Mouse (Mus musculus): ENCODE results near the gene Trappc13. TPM values are rescaled to one million over a fixed set of nuclear protein-coding genes. Genes with fewer than 3 reads are reported as not detected.

The Trappc13 gene
- polyA plus RNA-seq, 1 experiment = 18.8 TPM

DNA sequence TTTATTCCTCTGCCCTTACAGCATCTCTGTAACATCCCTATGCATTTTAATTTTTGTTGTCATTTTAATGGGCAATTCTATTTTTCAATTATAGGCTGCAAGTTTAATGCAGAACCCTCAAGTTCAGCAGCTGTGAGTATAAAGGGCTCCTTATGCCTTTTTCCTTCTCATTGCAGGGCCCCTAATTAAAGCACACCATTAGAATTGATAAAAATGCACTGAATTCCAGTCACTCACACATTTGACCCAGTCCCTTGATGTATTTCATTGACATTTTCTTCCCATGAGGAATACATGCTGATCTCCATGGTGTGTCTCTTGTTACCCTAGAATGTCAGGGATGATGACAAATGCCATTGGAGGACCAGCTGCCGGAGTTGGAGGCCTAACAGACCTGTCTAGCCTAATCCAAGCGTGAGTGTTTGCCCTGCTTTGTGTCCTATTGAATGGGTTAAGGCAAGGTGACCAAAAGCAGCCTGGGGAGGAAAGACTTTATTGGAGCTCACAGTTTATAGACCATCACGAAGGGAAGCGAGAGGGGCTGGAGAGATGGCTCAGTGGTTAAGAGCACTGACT is 43.7 kb downstream of the Trappc13 start:
- TF ChIP-seq CTCF (IDR thresholded peaks at IDR 0.05; ENCODE audit: control insufficient read depth, insufficient read depth, low read length) = no peak
- no peak for TF ChIP-seq POLR2A (IDR thresholded peaks at IDR 0.05; ENCODE audit: borderline replicate concordance, control insufficient read depth, low read depth, low read length)
- no peaks in the 10 kb centered on the region for H3K4me1 ChIP-seq (ENCODE audit: control insufficient read depth, insufficient read depth, low read length)
- H3K27ac ChIP-seq (ENCODE audit: control insufficient read depth, insufficient read depth, low read depth, low read length, poor library complexity) = no peak overlapping the region
- no peak overlapping the region for H3K4me3 ChIP-seq (replicated peaks; ENCODE audit: control insufficient read depth, low read depth, low read length)
- WGBS = 88% methylated on average over 4 of the region's 4 CpGs

DNA sequence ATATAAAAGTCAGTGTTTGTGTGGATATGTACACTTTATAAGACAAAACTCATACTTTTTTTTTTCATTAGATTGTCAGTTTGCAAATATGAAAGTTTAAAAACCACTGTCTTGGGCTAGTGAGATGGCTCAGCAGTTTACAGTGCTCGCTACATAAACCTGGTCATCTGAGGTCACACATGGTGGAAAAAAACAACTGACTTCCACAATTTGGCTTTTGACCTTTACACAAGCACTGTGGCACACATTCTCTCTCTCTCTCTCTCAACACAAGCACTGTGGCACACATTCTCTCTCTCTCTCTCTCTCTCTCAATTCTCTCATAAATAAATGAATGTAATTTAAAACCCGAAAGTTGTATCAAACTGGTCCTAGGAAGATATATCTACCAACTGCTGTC is 45.7 kb downstream of the Trappc13 start:
- no peak overlapping the region for H3K27ac ChIP-seq (ENCODE audit: control insufficient read depth, insufficient read depth, low read depth, low read length, poor library complexity)
- H3K4me3 ChIP-seq (replicated peaks; ENCODE audit: control insufficient read depth, low read depth, low read length) = no peak overlapping the region
- 73% methylated on average over 2 of the region's 2 CpGs for WGBS
- H3K4me1 ChIP-seq (ENCODE audit: control insufficient read depth, insufficient read depth, low read length) = no peaks in the 10 kb centered on the region
- no peak for TF ChIP-seq CTCF (IDR thresholded peaks at IDR 0.05; ENCODE audit: control insufficient read depth, insufficient read depth, low read length)
- no peak for TF ChIP-seq POLR2A (IDR thresholded peaks at IDR 0.05; ENCODE audit: borderline replicate concordance, control insufficient read depth, low read depth, low read length)

DNA sequence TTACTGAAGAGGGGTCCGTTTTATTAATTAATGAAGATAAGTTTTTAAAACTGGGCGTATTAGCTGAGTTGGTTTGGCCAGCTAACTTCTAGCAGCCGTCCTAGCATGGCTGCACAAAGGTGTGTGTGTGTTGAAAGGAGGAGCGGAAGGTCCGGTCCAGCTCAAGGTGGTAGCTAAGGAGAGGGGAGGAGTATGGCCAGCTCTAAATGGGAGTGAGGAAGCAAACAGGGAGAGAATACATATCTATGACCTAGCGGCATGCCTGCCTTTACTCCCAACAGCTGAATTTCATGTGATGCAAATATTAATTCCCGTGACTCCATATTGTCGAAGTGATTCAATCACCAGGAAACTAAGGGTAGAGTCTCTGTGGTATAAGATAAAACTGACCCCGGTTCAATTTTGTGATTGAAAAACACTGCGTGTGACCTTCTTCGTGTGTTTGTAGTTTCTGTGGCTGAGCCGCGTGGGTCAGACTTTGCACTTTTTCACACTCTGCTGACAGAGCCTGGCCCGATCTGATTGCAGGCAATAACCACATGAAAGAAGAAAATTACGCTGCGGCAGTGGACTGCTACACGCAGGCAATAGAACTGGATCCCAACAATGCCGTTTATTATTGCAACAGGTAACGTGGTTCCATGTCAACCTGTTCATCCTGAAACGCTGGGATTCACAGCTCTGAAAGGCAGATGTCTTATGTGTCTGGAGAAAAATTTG is 54.4 kb downstream of the Trappc13 start:
- no peak overlapping the region for H3K4me3 ChIP-seq (replicated peaks; ENCODE audit: control insufficient read depth, low read depth, low read length)
- TF ChIP-seq POLR2A (IDR thresholded peaks at IDR 0.05; ENCODE audit: borderline replicate concordance, control insufficient read depth, low read depth, low read length) (no peak), CTCF (IDR thresholded peaks at IDR 0.05; ENCODE audit: control insufficient read depth, insufficient read depth, low read length) (no peak)
- no peaks in the 10 kb centered on the region for H3K4me1 ChIP-seq (ENCODE audit: control insufficient read depth, insufficient read depth, low read length)
- H3K27ac ChIP-seq (ENCODE audit: control insufficient read depth, insufficient read depth, low read depth, low read length, poor library complexity) = no peak overlapping the region
- 84% methylated on average over 20 of the region's 20 CpGs for WGBS

DNA sequence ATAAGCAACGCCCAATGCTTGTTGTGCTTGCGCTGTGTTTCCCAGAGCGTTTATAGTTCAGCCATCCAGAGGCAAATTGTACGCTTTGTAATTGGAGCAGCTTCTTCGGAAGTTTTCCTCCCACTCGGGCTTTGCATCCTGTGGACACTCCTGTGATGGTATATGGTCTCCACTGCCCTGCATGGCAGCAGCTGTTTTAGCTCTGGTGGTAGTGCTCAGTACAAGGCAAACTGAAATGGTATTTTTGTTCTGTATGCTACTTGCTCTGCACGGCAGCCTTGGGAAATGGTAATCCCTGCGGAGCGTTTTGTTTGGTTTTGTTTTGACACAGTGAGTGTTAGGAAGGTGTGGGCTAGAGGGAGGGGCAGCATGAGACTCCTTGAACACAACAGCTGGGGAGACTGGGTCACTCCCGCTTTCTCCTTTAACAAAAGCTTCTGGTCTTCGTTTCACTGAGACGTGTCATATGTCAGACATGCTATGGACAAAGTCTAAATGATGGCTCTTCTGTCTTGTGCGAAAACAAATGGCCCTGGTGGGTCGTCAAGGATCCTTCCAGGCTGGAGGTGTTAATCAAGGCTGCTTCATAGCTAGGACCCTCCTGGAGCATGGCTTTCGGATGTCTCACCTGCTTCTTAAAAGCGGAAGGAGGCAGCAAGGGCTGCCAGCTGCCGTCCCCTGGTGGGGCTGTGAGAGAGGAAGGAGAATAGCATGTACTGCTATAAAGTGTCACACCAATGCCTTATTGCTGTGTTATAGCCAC is 56.0 kb downstream of the Trappc13 start:
- H3K4me3 ChIP-seq (replicated peaks; ENCODE audit: control insufficient read depth, low read depth, low read length) = no peak overlapping the region
- no peaks in the 10 kb centered on the region for H3K4me1 ChIP-seq (ENCODE audit: control insufficient read depth, insufficient read depth, low read length)
- TF ChIP-seq CTCF (IDR thresholded peaks at IDR 0.05; ENCODE audit: control insufficient read depth, insufficient read depth, low read length) (no peak), POLR2A (IDR thresholded peaks at IDR 0.05; ENCODE audit: borderline replicate concordance, control insufficient read depth, low read depth, low read length) (no peak)
- WGBS = 78% methylated on average over 17 of the region's 17 CpGs
- H3K27ac ChIP-seq (ENCODE audit: control insufficient read depth, insufficient read depth, low read depth, low read length, poor library complexity) = no peak overlapping the region

DNA sequence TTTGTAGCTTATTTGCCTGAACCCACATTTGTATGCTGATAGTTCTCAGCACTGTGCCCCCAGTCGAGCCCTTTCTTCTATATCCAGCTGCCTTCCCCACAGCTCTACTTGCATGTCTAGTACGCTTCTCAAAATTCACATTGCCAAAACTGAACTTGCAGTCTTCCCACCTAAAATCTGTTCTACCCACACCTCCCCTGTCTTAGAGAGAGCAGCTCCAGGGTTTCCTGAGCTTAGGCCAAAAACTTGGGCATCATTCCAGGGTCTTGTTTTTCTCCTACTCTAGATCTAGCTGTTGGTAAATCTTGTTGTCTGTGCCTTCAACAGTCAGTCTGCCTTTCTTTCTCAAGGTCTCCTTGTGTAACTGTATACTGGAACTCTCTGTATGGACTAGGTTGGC is 63.4 kb downstream of the Trappc13 start:
- H3K4me1 ChIP-seq (ENCODE audit: control insufficient read depth, insufficient read depth, low read length) = no peaks in the 10 kb centered on the region
- 84% methylated on average over 2 of the region's 2 CpGs for WGBS
- no peak for TF ChIP-seq POLR2A (IDR thresholded peaks at IDR 0.05; ENCODE audit: borderline replicate concordance, control insufficient read depth, low read depth, low read length)
- TF ChIP-seq CTCF (IDR thresholded peaks at IDR 0.05; ENCODE audit: control insufficient read depth, insufficient read depth, low read length) = no peak
- no peak overlapping the region for H3K4me3 ChIP-seq (replicated peaks; ENCODE audit: control insufficient read depth, low read depth, low read length)
- H3K27ac ChIP-seq (ENCODE audit: control insufficient read depth, insufficient read depth, low read depth, low read length, poor library complexity) = no peak overlapping the region

DNA sequence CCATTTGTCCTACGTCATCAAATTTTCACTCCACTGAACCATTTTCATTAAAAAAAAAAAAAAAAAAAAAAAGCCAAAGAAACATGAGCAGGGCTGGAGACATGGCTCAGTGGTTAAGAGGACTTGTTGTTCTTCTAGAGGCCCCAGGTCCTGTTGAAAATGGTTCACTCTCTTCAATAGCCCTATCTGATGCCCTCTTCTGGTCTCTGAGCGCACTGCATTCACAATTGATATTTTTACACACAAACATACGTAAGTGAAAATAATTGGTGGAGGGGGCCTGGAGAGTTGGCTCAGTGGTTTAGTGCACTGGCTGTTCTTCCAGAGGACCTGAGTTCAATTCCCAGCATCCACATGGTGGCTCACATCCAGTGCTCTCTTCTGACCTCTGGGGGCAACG is 64.5 kb downstream of the Trappc13 start:
- 78% methylated on average over 4 of the region's 4 CpGs for WGBS
- no peaks in the 10 kb centered on the region for H3K4me1 ChIP-seq (ENCODE audit: control insufficient read depth, insufficient read depth, low read length)

DNA sequence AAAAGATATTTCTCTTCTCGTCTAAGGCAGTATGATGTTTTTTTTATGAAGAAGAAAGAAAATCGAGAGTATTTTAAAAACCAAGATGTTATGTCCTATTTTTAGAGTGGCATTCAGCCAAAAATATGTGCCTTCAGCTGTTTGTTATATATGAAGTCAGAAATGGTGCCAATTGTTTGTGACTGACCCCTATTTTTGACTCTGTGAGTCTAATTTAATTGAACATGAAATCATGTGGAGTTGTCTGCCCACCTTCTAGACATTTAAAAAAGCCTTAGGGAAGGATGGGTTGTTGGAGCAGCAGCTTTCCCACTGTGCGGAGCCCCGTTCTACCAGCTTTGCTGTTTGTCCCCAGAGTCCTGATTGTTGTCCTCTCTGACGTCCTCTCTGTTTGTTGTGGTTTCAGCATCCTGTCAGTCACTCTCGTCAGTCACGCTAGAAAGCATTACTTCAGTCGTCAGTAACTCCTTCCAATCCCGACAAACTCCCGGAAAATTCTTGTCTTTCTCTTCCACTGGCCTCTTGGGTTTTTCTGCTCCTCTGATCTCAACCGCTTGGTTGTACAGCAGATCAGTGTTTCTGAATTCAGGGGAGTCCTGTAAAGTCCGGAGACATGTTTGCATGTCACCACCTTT is 65.9 kb downstream of the Trappc13 start:
- WGBS = 52% methylated on average over 12 of the region's 12 CpGs
- Histone ChIP-seq H3K27ac (ENCODE audit: control insufficient read depth, insufficient read depth, low read depth, low read length, poor library complexity) (no peak overlapping the region), H3K4me3 (replicated peaks; ENCODE audit: control insufficient read depth, low read depth, low read length) (no peak overlapping the region), H3K4me1 (ENCODE audit: control insufficient read depth, insufficient read depth, low read length) (no peaks in the 10 kb centered on the region; the same call in 1 of the 2 replicates)
- TF ChIP-seq CTCF (IDR thresholded peaks at IDR 0.05; ENCODE audit: control insufficient read depth, insufficient read depth, low read length) = no peak
- no peak for TF ChIP-seq POLR2A (IDR thresholded peaks at IDR 0.05; ENCODE audit: borderline replicate concordance, control insufficient read depth, low read depth, low read length)

More for the DNA sequence above, 64.5 kb downstream of the Trappc13 start:
- TF ChIP-seq POLR2A (IDR thresholded peaks at IDR 0.05; ENCODE audit: borderline replicate concordance, control insufficient read depth, low read depth, low read length) (no peak), CTCF (IDR thresholded peaks at IDR 0.05; ENCODE audit: control insufficient read depth, insufficient read depth, low read length) (no peak)
- no peak overlapping the region for H3K4me3 ChIP-seq (replicated peaks; ENCODE audit: control insufficient read depth, low read depth, low read length)
- H3K27ac ChIP-seq (ENCODE audit: control insufficient read depth, insufficient read depth, low read depth, low read length, poor library complexity) = no peak overlapping the region

DNA sequence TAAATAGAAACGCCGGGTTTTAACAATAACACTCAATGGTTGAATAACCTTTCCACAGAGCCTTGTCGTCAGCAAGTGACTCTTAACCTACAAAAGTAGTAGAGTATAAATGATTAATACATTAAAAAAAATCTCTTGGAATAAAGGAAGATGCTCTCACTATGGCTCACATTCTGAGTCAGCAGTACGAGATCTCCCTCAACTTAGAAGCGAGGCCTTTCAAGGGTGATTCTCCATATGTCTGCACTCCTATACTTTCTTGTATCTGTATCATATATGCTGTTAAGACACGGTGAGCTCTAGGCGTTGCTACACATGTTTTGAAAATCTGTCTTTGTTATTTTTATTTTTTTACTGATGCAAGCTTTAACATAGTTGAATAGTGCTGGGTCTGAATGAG is 67.7 kb downstream of the Trappc13 start:
- Histone ChIP-seq H3K4me1 (ENCODE audit: control insufficient read depth, insufficient read depth, low read length) (no peaks in the 10 kb centered on the region; the same call in 1 of the 2 replicates), H3K4me3 (replicated peaks; ENCODE audit: control insufficient read depth, low read depth, low read length) (no peak overlapping the region), H3K27ac (ENCODE audit: control insufficient read depth, insufficient read depth, low read depth, low read length, poor library complexity) (no peak overlapping the region)
- 62% methylated on average over 7 of the region's 7 CpGs for WGBS
- no peak for TF ChIP-seq CTCF (IDR thresholded peaks at IDR 0.05; ENCODE audit: control insufficient read depth, insufficient read depth, low read length)
- no peak for TF ChIP-seq POLR2A (IDR thresholded peaks at IDR 0.05; ENCODE audit: borderline replicate concordance, control insufficient read depth, low read depth, low read length)

Data from bone marrow, adult 2 months (tissue).